17 mouse cellular contexts compared by ENCODE assay signal in the genomic region with DNA sequence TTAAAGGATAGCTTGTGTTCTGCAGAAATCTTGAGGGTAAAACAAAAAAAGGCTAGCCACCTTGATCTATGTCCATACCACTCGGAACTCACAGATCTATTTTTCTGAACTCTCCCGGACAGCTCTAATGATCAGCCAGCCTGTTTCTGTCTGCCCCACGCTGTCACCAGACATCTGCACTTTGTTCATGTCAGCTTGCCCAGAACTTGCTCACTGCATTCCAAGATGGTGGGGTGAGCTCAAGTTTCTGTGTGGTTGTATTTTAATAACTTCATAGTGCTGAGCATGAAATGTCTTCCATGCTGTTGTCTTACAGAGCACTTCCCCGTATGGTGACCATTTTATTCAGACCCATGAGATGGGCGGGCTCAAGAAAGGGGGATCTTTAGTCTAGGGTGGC. TPM values are rescaled to one million over a fixed set of nuclear protein-coding genes. Genes with fewer than 3 reads are reported as not detected.
DNase-seq lines count a peak whose midpoint lies in the region; ATAC-seq and TF ChIP-seq lines count a peak whose summit lies in the region.
"Had no signal": no experiment of that assay in that cellular context is flagged by ENCODE, and none has a peak within 500 bp of the region (broad histone marks: within the 10 kb centered on the region; RNA-seq: fewer than 3 reads in every experiment).

No protein-coding gene starts in this region.

- no peak overlapping the region for H3K4me2 ChIP-seq in heart, embryonic 13.5 days
- H3K4me2 ChIP-seq: midbrain, embryonic 13.5 days had no signal

- 0 out of 2 replicates have a peak overlapping the region, but pooled peaks have one; percentile 19 for H3K4me3 ChIP-seq in gastrocnemius, adult 2 months
- no peak overlapping the region for H3K4me3 ChIP-seq in heart, embryonic 13.5 days
- H3K4me3 ChIP-seq: midbrain, embryonic 13.5 days had no signal

- H3K9me3 ChIP-seq in heart, embryonic 13.5 days, result no peaks in the 10 kb centered on the region; the same call in 1 of the 2 replicates
- H3K9me3 ChIP-seq: midbrain, embryonic 13.5 days had no signal

- intact Hi-C loops in gastrocnemius, adult 2 months (cut with DNase I), result no loop called here

- H3K4me1 ChIP-seq in heart, embryonic 13.5 days, result peaks cover 18% of the 10 kb centered on the region
- H3K4me1 ChIP-seq: midbrain, embryonic 13.5 days had no signal

- no peak for DNase-seq in gastrocnemius, adult 2 months
- no peak for DNase-seq in gastrocnemius, postnatal 4 days (ENCODE audit: low spot score in 2 of 2)
- DNase-seq in kidney, postnatal 25 days, result peak; percentile 40 to 63
- DNase-seq in lung, postnatal 25 days (ENCODE audit: low spot score), result peak; percentile 65
- DNase-seq in yolk sac, embryonic 10.5 days (ENCODE audit: low spot score), result no peak
- no peak for DNase-seq in adrenal gland, adult 2 months
- no peak for DNase-seq in spleen, adult 12 weeks (ENCODE audit: low spot score)
- DNase-seq: adrenal gland, adult 8-10 months; cerebellum, adult 11 months; thymus, adult 2 months had no signal

- WGBS in heart, embryonic 13.5 days, result 29% methylated on average over 5 of the region's 5 CpGs

- no peak overlapping the region for H3K9ac ChIP-seq in heart, embryonic 13.5 days
- H3K9ac ChIP-seq: midbrain, embryonic 13.5 days had no signal

- H3K27ac ChIP-seq in gastrocnemius, adult 2 months, result no peak overlapping the region
- peak overlapping the region; percentile 13; the same call in 1 of the 2 replicates for H3K27ac ChIP-seq in heart, embryonic 13.5 days (replicated peaks)
- H3K27ac ChIP-seq: midbrain, embryonic 13.5 days had no signal

- no peak for TF ChIP-seq CTCF in gastrocnemius, adult 2 months (IDR thresholded peaks at IDR 0.05)

- no peak; the same call in 1 of the 2 replicates for ATAC-seq in heart, embryonic 13.5 days (ENCODE audit: extremely low read depth, insufficient number of reproducible peaks, low FRiP score, low TSS enrichment)
- ATAC-seq: midbrain, embryonic 13.5 days had no signal

- no peaks in the 10 kb centered on the region for H3K36me3 ChIP-seq in heart, embryonic 13.5 days
- H3K36me3 ChIP-seq: midbrain, embryonic 13.5 days had no signal

- H3K27me3 ChIP-seq in heart, embryonic 13.5 days (replicated peaks), result no peaks in the 10 kb centered on the region
- H3K27me3 ChIP-seq: midbrain, embryonic 13.5 days had no signal

RNA-seq across cellular contexts. Expression of gene Gm10271, which starts 7.1 kb away (rescaled TPM):
- total RNA-seq in gastrocnemius, adult 2 months (2021), result not detected
- total RNA-seq in gastrocnemius, postnatal 4 days (2021), result not detected
- polyA plus RNA-seq in heart, embryonic 13.5 days (2015; fragmentation: Nextera tagmentation; extraction: Ambion mirVana), result not detected in 2 replicates
- total RNA-seq in adrenal gland, adult 2 months (2021), result not detected
- polyA plus RNA-seq in adrenal gland, adult 2 months (2012; rRNA removed), result not detected in 2 replicates
- total RNA-seq: adrenal gland, adult 8-10 months; layer of hippocampus, adult 18-20 months; liver, adult 2 months; neutrophil, adult 5-6 weeks had no signal
- polyA plus RNA-seq: hindbrain, embryonic 11.5 days; liver, adult 2 months; midbrain, embryonic 13.5 days; spleen, adult 2 months; thymus, adult 2 months had no signal

RNA-seq across cellular contexts. Expression of gene Rab3ip, which starts 14.7 kb away (rescaled TPM):
- total RNA-seq in gastrocnemius, adult 2 months (2021), result 10 to 100 TPM; 26.2 to 39.2 TPM
- total RNA-seq in gastrocnemius, postnatal 4 days (2021), result 10 to 100 TPM; 25.9 to 28.3 TPM
- polyA plus RNA-seq in heart, embryonic 13.5 days (2015; fragmentation: Nextera tagmentation; extraction: Ambion mirVana), result 54.1 and 62.4 TPM in 2 replicates
- 10 to 100 TPM; 36.8 to 37.9 TPM for total RNA-seq in adrenal gland, adult 2 months (2021)
- 45.4 and 52.2 TPM in 2 replicates for polyA plus RNA-seq in adrenal gland, adult 2 months (2012; rRNA removed)

RNA-seq across cellular contexts. Expression of gene Best3, which starts 20.8 kb away (rescaled TPM):
- total RNA-seq in gastrocnemius, adult 2 months (2021), result 10 to 100 TPM; 17.7 to 34.1 TPM
- 10 to 100 TPM; 10.9 to 12.7 TPM for total RNA-seq in gastrocnemius, postnatal 4 days (2021)
- polyA plus RNA-seq in heart, embryonic 13.5 days (2015; fragmentation: Nextera tagmentation; extraction: Ambion mirVana), result 0.19 and 0.47 TPM in 2 replicates
- under 1 TPM; 0.29 to 0.31 TPM for total RNA-seq in adrenal gland, adult 2 months (2021)
- polyA plus RNA-seq in adrenal gland, adult 2 months (2012; rRNA removed), result 0.37 and 0.42 TPM in 2 replicates
- total RNA-seq: liver, adult 2 months; neutrophil, adult 5-6 weeks had no signal
- polyA plus RNA-seq: liver, adult 2 months had no signal

Comparison
In these comparisons a context has a peak if more than half of its experiments do, and no peak if none do; other contexts are left out.
1. DNase-seq: peak in kidney, postnatal 25 days (2 of 2) and lung, postnatal 25 days (single experiment); none in gastrocnemius, adult 2 months (single experiment), gastrocnemius, postnatal 4 days (0 of 2), yolk sac, embryonic 10.5 days (single experiment), adrenal gland, adult 2 months (single experiment) and spleen, adult 12 weeks (single experiment).
2. RNA of gene Best3, which starts 20.8 kb away (total RNA-seq): 17.7 to 34.1 TPM in gastrocnemius, adult 2 months and 10.9 to 12.7 TPM in gastrocnemius, postnatal 4 days; 0.29 to 0.31 TPM in adrenal gland, adult 2 months; every median in the first group is over 4 times any median in the second.